Mouse (Mus musculus): Measurements from ENCODE around the gene Creg1. TPM values are rescaled to one million over a fixed set of nuclear protein-coding genes. Genes with fewer than 3 reads are reported as not detected.

Gene Creg1
- polyA plus RNA-seq, 1 experiment = 27.0 TPM

DNA sequence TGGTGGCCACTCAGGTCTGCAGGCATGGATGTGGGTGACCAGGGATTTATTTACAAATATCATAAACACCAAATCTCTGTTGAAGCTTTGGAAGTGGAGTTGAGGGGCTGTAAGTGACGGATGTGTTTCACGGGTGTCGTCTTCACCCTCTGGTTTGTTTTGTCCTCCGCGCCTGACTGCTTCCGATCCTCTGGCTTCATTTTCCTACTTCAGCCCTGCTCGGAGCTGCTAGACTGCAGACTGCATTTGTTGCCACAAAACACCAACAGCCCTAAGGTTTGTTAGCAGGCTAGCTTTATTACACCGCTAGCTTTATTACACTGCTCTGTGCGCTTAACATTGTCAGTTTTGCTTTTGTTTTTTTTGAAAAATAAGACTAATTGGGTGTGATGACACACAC is 27.9 kb downstream of the Creg1 start:
- no peak for TF ChIP-seq CTCF (IDR thresholded peaks at IDR 0.05; ENCODE audit: low read depth, low read length)
- no peak for TF ChIP-seq EP300 (IDR thresholded peaks at IDR 0.05; ENCODE audit: insufficient read depth, low read depth, low read length)
- TF ChIP-seq POLR2A (IDR thresholded peaks at IDR 0.05; ENCODE audit: insufficient read depth, low read length) = no peak

GRCm38 (mm10) chr1:165801709-165802310 is 38.3 kb downstream of the Creg1 start:
- Histone ChIP-seq H3K4me1 (ENCODE audit: control insufficient read depth, insufficient read depth, low read length) (no peaks in the 10 kb centered on the region), H3K27ac (ENCODE audit: insufficient read depth, low read length) (no peak overlapping the region)
- no peak for TF ChIP-seq EP300 (IDR thresholded peaks at IDR 0.05; ENCODE audit: insufficient read depth, low read depth, low read length)
- TF ChIP-seq POLR2A (IDR thresholded peaks at IDR 0.05; ENCODE audit: insufficient read depth, low read length) = no peak
- TF ChIP-seq CTCF (IDR thresholded peaks at IDR 0.05; ENCODE audit: low read depth, low read length) = no peak

More for the DNA sequence above, 27.9 kb downstream of the Creg1 start:
- H3K36me3 ChIP-seq (ENCODE audit: control insufficient read depth, insufficient read depth, low read length, poor library complexity, severe bottlenecking) = no peaks in the 10 kb centered on the region
- H3K27ac ChIP-seq (ENCODE audit: insufficient read depth, low read length) = no peak overlapping the region
- no peaks in the 10 kb centered on the region for H3K9me3 ChIP-seq (replicated peaks; ENCODE audit: control insufficient read depth, insufficient read depth, low read length, poor library complexity, severe bottlenecking)
- no peaks in the 10 kb centered on the region for H3K27me3 ChIP-seq (ENCODE audit: control insufficient read depth, insufficient read depth, low read length, poor library complexity, severe bottlenecking)
- no peak overlapping the region for H3K9ac ChIP-seq (ENCODE audit: low read depth, poor library complexity, severe bottlenecking)
- no peaks in the 10 kb centered on the region for H3K4me1 ChIP-seq (ENCODE audit: control insufficient read depth, insufficient read depth, low read length)
- H3K4me3 ChIP-seq (ENCODE audit: low read depth, low read length) = no peak overlapping the region

GRCm38 (mm10) chr1:165803107-165803506 is 39.6 kb downstream of the Creg1 start:
- TF ChIP-seq EP300 (IDR thresholded peaks at IDR 0.05; ENCODE audit: insufficient read depth, low read depth, low read length) (no peak), CTCF (IDR thresholded peaks at IDR 0.05; ENCODE audit: low read depth, low read length) (no peak), POLR2A (IDR thresholded peaks at IDR 0.05; ENCODE audit: insufficient read depth, low read length) (no peak)
- no peak overlapping the region for H3K27ac ChIP-seq (ENCODE audit: insufficient read depth, low read length)
- H3K27me3 ChIP-seq (ENCODE audit: control insufficient read depth, insufficient read depth, low read length, poor library complexity, severe bottlenecking) = no peaks in the 10 kb centered on the region
- H3K9ac ChIP-seq (ENCODE audit: low read depth, poor library complexity, severe bottlenecking) = no peak overlapping the region
- no peaks in the 10 kb centered on the region for H3K9me3 ChIP-seq (replicated peaks; ENCODE audit: control insufficient read depth, insufficient read depth, low read length, poor library complexity, severe bottlenecking)
- no peaks in the 10 kb centered on the region for H3K36me3 ChIP-seq (ENCODE audit: control insufficient read depth, insufficient read depth, low read length, poor library complexity, severe bottlenecking)
- H3K4me3 ChIP-seq (ENCODE audit: low read depth, low read length) = no peak overlapping the region
- H3K4me1 ChIP-seq (ENCODE audit: control insufficient read depth, insufficient read depth, low read length) = no peaks in the 10 kb centered on the region

More at GRCm38 (mm10) chr1:165801709-165802310, 38.3 kb downstream of the Creg1 start:
- H3K36me3 ChIP-seq (ENCODE audit: control insufficient read depth, insufficient read depth, low read length, poor library complexity, severe bottlenecking) = no peaks in the 10 kb centered on the region
- H3K9ac ChIP-seq (ENCODE audit: low read depth, poor library complexity, severe bottlenecking) = no peak overlapping the region
- no peaks in the 10 kb centered on the region for H3K9me3 ChIP-seq (replicated peaks; ENCODE audit: control insufficient read depth, insufficient read depth, low read length, poor library complexity, severe bottlenecking)
- no peaks in the 10 kb centered on the region for H3K27me3 ChIP-seq (ENCODE audit: control insufficient read depth, insufficient read depth, low read length, poor library complexity, severe bottlenecking)
- H3K4me3 ChIP-seq (ENCODE audit: low read depth, low read length) = no peak overlapping the region

DNA sequence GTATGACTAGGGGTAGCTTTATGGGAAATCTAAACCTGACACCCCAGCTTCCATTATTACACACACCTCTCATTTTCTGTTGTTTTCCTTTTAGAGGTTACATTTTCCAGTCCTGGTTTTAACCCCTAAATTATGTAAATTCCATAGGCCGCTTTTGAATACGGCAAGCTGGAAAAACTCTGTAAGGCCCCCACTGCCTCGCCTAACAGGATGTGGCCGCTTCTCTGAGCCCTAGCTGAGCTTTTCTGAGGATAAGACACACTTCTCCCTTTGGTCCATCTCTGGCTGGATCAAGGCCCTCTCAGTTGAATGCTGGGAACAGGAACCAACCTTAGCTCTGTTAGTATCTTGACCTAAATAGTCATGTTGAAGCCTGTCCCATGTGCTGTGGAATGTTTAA is 40.6 kb downstream of the Creg1 start:
- TF ChIP-seq EP300 (IDR thresholded peaks at IDR 0.05; ENCODE audit: insufficient read depth, low read depth, low read length) (no peak), POLR2A (IDR thresholded peaks at IDR 0.05; ENCODE audit: insufficient read depth, low read length) (no peak), CTCF (IDR thresholded peaks at IDR 0.05; ENCODE audit: low read depth, low read length) (no peak)
- Histone ChIP-seq H3K36me3 (ENCODE audit: control insufficient read depth, insufficient read depth, low read length, poor library complexity, severe bottlenecking) (no peaks in the 10 kb centered on the region), H3K4me3 (ENCODE audit: low read depth, low read length) (no peak overlapping the region), H3K27ac (ENCODE audit: insufficient read depth, low read length) (no peak overlapping the region), H3K4me1 (ENCODE audit: control insufficient read depth, insufficient read depth, low read length) (no peaks in the 10 kb centered on the region), H3K9me3 (replicated peaks; ENCODE audit: control insufficient read depth, insufficient read depth, low read length, poor library complexity, severe bottlenecking) (no peaks in the 10 kb centered on the region), H3K27me3 (ENCODE audit: control insufficient read depth, insufficient read depth, low read length, poor library complexity, severe bottlenecking) (no peaks in the 10 kb centered on the region), H3K9ac (ENCODE audit: low read depth, poor library complexity, severe bottlenecking) (no peak overlapping the region)

DNA sequence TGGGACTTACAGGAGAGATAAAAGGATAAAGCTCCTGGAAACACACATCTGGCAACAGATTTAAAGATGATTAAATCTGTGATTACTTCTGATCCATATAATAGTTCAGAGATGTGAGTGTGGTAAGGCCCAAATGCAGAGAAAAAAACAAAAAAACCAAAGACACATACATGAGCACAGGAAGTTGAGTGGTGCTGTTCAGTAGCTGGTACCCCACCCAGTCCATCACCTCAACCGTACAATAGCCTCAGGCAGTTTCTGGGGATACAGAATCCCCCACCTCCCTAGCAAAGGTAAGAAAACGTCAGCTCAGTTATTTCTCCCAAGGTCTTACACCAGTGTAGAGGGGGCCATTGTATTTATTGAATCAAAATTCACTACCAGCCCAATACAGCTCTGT is 47.1 kb downstream of the Creg1 start:
- Histone ChIP-seq H3K27ac (ENCODE audit: insufficient read depth, low read length) (no peak overlapping the region), H3K4me3 (ENCODE audit: low read depth, low read length) (no peak overlapping the region), H3K27me3 (ENCODE audit: control insufficient read depth, insufficient read depth, low read length, poor library complexity, severe bottlenecking) (no peaks in the 10 kb centered on the region), H3K4me1 (ENCODE audit: control insufficient read depth, insufficient read depth, low read length) (no peaks in the 10 kb centered on the region), H3K36me3 (ENCODE audit: control insufficient read depth, insufficient read depth, low read length, poor library complexity, severe bottlenecking) (no peaks in the 10 kb centered on the region), H3K9ac (ENCODE audit: low read depth, poor library complexity, severe bottlenecking) (no peak overlapping the region), H3K9me3 (replicated peaks; ENCODE audit: control insufficient read depth, insufficient read depth, low read length, poor library complexity, severe bottlenecking) (no peaks in the 10 kb centered on the region)
- TF ChIP-seq POLR2A (IDR thresholded peaks at IDR 0.05; ENCODE audit: insufficient read depth, low read length) (no peak), CTCF (IDR thresholded peaks at IDR 0.05; ENCODE audit: low read depth, low read length) (no peak), EP300 (IDR thresholded peaks at IDR 0.05; ENCODE audit: insufficient read depth, low read depth, low read length) (no peak)

GRCm38 (mm10) chr1:165811170-165811569 is 47.6 kb downstream of the Creg1 start:
- no peaks in the 10 kb centered on the region for H3K27me3 ChIP-seq (ENCODE audit: control insufficient read depth, insufficient read depth, low read length, poor library complexity, severe bottlenecking)
- TF ChIP-seq POLR2A (IDR thresholded peaks at IDR 0.05; ENCODE audit: insufficient read depth, low read length) (no peak), CTCF (IDR thresholded peaks at IDR 0.05; ENCODE audit: low read depth, low read length) (no peak), EP300 (IDR thresholded peaks at IDR 0.05; ENCODE audit: insufficient read depth, low read depth, low read length) (no peak)

More at GRCm38 (mm10) chr1:165811170-165811569, 47.6 kb downstream of the Creg1 start:
- H3K4me1 ChIP-seq (ENCODE audit: control insufficient read depth, insufficient read depth, low read length) = no peaks in the 10 kb centered on the region
- H3K27ac ChIP-seq (ENCODE audit: insufficient read depth, low read length) = no peak overlapping the region
- H3K36me3 ChIP-seq (ENCODE audit: control insufficient read depth, insufficient read depth, low read length, poor library complexity, severe bottlenecking) = no peaks in the 10 kb centered on the region
- H3K4me3 ChIP-seq (ENCODE audit: low read depth, low read length) = no peak overlapping the region
- H3K9ac ChIP-seq (ENCODE audit: low read depth, poor library complexity, severe bottlenecking) = no peak overlapping the region
- no peaks in the 10 kb centered on the region for H3K9me3 ChIP-seq (replicated peaks; ENCODE audit: control insufficient read depth, insufficient read depth, low read length, poor library complexity, severe bottlenecking)

Data from ES-Bruce4 (cell line).